Mouse (Mus musculus): ENCODE measurements around the gene Xrcc5.

The Xrcc5 gene

DNA sequence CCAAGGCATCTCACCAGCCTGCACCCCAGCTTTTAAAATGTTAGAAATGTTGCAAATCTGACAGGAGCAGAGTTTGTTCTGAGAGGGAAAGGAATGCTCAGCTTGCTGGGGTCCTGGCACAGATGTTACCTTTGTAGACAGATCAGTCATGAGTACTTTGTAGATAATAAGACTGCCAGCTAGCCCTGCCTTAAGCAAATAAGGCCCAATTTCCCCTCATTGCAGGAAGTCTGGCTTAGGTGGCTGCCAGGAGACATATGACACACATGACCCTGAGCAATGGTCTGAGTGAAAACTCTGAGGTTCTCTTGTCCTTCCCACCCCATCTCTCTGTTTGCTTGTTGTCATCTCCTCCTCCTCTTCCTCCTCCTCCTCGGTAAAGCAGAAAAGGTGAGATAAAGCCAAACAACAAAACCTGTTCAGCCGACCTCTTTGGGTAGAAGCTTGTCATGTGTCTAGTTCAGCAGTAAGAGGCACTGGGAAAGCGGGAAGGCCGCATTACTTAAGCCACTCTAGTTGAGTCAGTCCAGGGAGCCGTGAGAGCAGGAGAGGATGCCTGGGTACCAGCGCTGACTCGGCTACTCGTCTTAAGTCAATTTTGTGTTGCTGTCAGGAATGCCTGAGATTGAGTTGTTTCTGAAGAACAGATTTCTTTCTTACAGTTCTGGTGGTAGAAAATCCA, 92.6 kb downstream of the Xrcc5 start:
- DNase-seq = no peak

- peak; percentile 91 to 93 for DNase-seq
These were observed 93.4 kb downstream of the Xrcc5 start for GRCm38 (mm10) chr1:72400616-72401015.

DNA sequence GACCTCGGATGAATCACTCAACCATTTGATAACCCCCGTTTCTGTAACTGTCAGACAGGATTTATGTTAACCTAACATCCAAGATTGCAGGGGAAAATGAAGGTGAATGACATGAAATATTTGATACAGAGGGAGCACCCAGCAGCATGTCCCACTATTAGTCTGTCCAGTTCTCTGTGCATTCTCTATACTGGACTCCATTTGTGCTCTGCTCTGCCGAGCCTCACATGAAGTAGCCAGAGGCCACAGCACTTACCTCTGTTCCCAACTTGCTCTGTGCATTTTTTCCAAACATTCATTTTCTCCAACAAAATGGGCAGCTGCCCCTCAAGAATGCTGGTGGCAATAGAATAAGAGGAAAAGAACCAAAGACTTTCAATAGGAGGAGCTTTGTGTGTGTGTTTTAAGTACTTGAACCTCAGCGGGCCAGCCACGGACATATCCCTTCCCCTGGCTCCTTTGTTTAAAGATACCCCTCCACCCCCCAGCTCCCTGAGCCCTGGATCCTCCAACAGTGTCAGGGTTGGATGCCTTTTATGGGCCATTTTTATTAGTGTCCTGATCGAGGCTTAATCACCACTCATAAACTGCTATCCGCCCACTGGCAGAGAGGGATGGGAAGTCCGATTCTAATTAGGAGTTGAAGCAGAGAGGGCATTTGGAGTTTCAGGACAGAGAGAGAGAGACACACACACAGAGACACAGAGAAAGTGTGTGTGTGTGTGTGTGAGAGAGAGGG, 94.3 kb downstream of the Xrcc5 start:
- DNase-seq = no peak

GRCm38 (mm10) chr1:72406505-72407079, 99.4 kb downstream of the Xrcc5 start:
- no peak for DNase-seq

DNA sequence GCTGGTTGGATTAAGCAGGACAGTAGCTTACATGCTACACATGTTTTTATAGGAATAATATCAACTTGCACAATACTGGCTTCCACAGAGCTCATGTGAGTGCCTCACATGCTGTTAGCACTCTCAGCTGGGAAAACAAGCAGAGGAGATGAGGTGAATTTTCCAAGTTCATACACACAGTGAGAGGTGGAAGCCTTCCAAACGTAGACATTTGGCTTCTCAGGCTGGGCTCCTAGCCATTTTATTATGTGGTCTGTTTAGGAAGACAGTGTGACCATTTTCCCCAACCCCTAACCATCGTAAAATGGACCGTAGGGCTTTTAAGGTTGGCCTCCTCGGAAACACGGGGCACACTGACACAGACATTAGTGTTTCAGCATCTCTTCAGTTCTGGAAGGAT, 102.7 kb downstream of the Xrcc5 start:
- DNase-seq = peak; percentile 35 to 66

DNA sequence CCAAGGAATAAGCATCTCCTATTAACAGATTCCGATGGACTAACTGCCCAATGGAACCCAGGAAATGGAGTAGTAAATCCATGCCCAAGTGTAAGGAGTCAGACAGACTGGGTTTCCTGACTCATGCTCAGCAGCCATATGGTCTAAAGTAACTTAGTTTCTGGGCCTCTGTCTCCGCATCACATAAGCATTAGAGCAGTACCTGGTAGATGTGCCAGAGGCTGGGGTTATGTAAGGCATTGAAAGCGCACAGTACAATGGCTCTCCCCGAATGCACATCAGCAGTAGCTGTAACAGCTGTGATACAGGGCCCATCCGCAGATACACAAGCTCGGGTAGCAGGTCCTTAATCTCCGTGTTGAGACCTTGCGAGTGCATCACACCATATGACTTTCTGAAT, 103.9 kb downstream of the Xrcc5 start:
- no peak for DNase-seq

DNA sequence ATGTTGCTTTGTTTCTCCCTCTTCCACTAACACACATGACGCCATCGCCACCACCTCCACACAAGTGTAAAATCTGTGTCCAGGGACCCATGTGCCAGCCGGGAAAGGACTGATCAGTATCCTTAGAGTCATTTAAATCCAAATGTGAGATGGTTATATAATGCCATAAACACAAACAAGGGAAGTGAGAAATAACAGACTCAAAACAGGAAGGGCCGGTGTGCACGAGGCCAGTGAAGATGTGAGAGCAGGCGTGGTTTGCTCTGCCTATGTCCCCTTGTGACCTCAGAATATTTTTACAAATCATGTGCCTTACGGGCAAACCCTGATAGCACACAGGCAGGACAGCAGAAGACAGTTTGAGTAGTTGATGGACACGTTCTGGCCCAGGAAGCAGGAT, 106.0 kb downstream of the Xrcc5 start:
- DNase-seq = no peak

DNA sequence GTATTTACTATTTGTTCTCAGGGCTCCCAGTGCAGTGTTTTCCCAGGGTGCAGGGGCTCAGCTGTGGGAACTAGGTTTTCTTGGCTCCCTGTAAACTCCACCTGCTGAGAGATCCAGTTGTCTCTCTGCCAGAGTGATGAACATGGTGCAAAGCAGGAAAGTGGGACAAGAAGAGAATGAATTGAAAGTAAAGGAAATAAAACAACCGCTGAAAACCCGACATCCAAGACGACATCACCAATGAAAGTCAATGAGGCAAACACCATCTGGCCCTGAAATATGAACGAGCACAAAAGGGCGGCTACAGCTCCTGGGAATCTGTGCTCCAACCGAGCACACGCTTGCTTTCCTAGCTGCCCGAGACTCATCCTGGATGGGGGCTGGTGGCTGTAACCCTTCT, 106.9 kb downstream of the Xrcc5 start:
- DNase-seq = no peak

DNA sequence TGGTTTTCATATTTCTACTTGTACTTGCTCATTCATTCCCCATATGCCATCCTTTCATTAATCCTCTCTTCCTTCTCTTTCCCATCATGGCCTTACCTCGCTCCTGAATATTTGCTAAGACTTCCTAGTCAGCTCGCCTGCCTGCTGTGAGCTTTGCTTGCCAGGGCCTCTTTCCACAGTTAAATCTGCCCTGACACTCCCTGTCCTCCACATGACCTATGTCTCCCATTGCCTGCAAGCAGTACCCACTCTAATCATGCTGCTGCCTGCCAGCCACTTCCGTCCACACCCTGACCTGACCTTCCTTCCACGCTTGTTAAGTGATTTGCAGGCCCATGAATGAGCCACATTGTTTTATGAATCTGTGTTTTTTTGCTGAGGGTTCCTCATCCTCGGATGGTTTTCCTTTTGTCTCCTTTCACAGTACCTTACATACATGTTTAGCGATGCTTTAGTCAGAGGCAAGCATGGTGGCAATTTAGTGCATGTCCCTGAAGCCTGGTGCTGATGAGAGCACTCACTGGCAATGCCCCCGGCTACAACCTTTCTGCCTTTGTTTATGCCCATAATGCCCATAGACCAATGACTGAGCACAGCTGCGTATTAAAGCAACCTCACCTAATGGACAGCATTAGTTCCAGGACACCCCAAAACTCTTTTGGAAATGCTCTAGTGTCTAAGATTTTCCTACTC, 107.5 kb downstream of the Xrcc5 start:
- no peak for DNase-seq

DNA sequence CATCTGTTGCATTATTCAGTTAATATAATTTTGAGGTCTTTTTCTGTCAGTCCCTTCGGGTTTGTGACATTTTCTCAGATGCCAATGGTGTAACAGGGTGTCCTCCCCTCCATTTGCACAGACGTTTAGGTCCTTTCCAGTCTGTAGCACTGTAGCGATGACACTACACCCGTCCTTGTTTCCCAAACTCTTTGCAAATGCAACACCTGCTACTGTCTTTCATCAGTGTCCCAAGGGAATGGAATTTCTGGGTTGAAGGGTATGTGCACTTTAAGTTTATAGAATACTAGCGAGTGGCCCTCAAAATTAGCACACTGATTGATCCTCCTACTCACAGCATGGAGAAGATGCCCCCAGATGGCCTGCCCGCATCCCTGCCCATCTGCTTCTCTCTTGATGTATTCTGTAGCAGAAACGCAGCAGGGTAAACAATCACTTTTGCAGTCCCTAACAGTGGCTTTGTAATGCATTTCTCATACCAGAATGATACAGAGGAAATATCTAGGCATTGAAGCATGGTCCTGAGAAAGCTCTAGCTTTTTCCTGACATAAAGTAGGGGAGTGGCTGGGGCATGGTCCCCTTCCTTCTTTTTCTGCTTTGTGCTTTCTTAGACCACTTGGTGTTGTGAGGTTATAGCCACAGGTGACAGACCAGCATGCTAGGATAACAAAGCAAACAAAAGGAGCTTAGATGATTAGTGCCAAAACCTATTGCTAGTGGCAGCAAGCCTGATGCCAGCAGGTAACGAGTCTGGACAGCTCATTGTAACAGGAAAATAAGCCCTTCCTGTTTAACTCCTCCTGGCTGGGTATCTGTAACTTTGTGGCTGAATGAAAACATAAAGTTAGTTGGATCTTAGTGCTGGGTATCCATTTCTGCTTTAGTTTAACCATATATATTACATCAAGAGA, 111.8 kb downstream of the Xrcc5 start:
- peak; percentile 39 to 56 for DNase-seq

- no peak for DNase-seq
These were observed 113.0 kb downstream of the Xrcc5 start for GRCm38 (mm10) chr1:72420220-72420619.

DNA sequence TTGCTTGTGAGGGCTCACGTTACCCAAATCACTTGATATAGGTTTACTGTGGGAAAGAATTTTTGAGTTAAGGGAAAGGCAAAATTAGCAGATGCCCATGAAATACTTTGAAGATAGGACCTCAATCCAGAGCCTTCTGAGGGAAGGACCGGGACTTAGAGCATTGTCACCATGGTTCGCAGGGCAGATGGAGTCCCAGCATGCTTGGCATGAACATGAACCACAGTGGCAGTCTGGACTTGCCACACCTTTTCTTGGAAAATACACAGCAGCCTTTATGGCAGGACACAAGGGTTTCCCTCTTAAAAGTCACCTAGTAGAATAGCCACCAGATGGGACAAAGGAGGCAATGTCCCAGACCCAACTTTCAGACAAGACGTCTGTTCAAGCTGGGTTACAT, 114.9 kb downstream of the Xrcc5 start:
- peak; percentile 88 to 90 for DNase-seq

- DNase-seq = no peak
These were observed 119.2 kb downstream of the Xrcc5 start for GRCm38 (mm10) chr1:72426456-72426855.

- no peak for DNase-seq
These were observed 121.3 kb downstream of the Xrcc5 start for GRCm38 (mm10) chr1:72428526-72428925.

DNA sequence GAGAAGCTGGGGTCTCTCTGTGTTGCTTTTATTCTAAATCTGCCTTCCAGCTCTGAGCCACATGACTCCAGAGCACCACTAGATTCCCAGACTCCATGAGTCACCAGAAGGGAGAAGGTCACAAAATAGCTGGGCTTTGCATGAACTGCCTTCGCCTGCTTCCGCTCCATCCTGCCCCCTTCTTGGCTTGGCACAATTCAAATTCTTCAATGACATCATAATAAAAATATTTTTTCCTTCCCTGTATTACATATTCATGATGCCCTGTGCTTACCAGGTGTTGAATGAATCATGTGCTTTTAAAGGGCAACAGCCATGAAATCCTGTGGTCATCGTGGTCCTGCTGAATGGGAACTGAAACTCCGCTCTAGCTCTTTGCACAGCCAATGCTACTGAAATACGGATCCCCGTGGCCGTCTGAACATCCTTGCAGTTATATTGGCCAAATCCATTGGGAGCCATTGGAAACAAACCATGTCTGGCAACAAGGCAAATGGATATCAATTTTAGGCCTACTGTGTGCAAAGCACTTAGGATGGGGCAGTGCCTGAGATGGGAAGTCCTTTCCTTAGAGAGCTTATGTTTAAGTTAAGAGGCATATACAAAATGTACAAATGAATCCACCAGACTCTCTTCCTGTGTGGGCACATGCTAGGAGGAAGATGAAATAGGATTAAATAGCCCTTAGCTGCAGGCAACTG, 122.0 kb downstream of the Xrcc5 start:
- DNase-seq = no peak

DNA sequence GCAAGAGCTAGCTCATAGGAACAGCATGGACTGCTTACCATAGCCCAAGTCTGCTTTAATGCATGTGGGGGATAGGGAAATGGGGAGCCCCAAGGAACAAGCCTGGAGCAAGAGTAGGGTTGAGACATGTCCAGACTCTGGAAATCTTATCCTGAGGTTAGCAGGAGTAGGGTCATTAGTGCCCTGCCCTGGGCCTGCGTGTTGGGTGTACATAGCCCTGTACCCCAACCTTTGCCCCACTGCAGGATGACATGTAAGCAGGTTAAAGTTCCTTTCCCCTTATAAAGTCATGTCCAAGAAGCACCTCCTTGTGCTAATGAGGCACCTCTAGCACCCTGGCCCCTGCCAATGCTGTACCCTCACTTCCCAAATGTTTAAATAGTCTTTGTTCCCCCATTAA, 125.4 kb downstream of the Xrcc5 start:
- DNase-seq = no peak

DNA sequence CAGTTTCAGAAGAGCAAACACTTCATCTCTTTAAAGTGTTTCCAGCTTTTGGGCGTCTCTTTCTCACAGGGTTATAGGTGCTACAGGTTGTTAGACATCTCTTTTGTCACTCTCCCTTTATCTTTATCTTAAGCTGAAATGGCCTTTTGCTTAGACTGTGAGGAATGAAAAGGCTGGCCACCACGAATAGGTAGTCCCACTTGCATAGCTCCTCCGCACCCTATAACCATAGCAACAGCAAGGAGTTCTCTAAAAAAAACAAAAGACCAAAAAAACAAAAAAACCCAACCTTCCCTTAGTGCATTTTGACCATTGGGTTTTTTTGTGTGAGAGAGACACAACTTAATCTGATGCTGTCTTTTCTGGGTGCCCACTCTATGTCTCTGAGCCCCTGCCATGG, 127.3 kb downstream of the Xrcc5 start:
- DNase-seq = no peak

- DNase-seq = no peak
These were observed 129.7 kb downstream of the Xrcc5 start for GRCm38 (mm10) chr1:72436967-72437366.

- DNase-seq = peak; percentile 69
These were observed 131.9 kb downstream of the Xrcc5 start for GRCm38 (mm10) chr1:72439146-72439545.

GRCm38 (mm10) chr1:72442747-72443146, 135.5 kb downstream of the Xrcc5 start:
- DNase-seq = no peak

Data from cerebellum, postnatal 36 days (tissue).